Comparison of ENCODE assay signal across 8 mouse cellular contexts in the genomic region with DNA sequence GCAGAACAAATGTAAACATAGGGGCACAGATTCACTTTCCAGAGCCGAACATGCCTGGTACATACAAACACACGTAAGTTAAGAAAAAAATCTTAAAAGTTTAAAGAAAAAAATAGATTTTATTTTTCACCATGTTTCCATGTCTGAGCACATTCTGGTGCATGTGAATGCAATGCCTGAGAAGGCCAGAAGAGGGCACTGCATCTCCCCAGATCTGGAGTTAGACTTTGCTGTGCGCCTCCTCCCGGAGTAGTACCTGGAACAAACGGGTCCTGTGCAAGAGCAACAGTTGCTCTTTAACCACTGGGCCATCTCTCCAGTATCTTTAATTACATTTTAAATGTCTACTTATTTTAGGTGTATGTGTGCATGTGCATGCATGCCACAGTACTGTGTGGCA.
DNase-seq lines count a peak whose midpoint lies in the region; ATAC-seq lines count a peak whose summit lies in the region.

No protein-coding gene starts in this region.

- no peaks in the 10 kb centered on the region for H3K9me3 ChIP-seq in heart, embryonic 11.5 days (replicated peaks; ENCODE audit: control insufficient read depth, low read length)

- intact Hi-C loops in heart, postnatal 14 days (cut with DNase I) = no loop called here

- H3K36me3 ChIP-seq in heart, embryonic 11.5 days (ENCODE audit: control insufficient read depth, insufficient read depth, low read length) = no peaks in the 10 kb centered on the region

- no peak for ATAC-seq in heart, embryonic 11.5 days (replicated peaks; ENCODE audit: insufficient number of reproducible peaks, low FRiP score, low TSS enrichment)
- ATAC-seq in erythroblast, adult 5-6 weeks (replicated peaks; ENCODE audit: low FRiP score, poor library complexity, severe bottlenecking) = no peak

- H3K27ac ChIP-seq in heart, embryonic 11.5 days (ENCODE audit: low read depth, low read length) = no peak overlapping the region

- peak; percentile 9 to 26 for DNase-seq in heart, postnatal 14 days
- DNase-seq in A20 (ENCODE audit: low read depth, low spot score) (peak; percentile 1), MEL-GATA-1-ER (ENCODE audit: extremely low read depth, low read depth) (peak; percentile 16)
- DNase-seq in induced T-regulatory cell, adult 2 months (ENCODE audit: low read depth) = peak; percentile 53
- peak; percentile 34 for DNase-seq in naive thymus-derived CD4-positive, alpha-beta T cell, adult 2 months (ENCODE audit: low read depth)
- DNase-seq in frontal cortex, postnatal 25 days (ENCODE audit: low spot score in 2 of 2) = no peak

- no peaks in the 10 kb centered on the region for H3K27me3 ChIP-seq in heart, embryonic 11.5 days (ENCODE audit: control insufficient read depth, insufficient read depth, low read length)

- H3K4me3 ChIP-seq in heart, embryonic 11.5 days (ENCODE audit: low read depth, low read length) = no peak overlapping the region

- no peak overlapping the region for H3K9ac ChIP-seq in heart, embryonic 11.5 days (ENCODE audit: low read depth, low read length)

- H3K4me2 ChIP-seq in heart, embryonic 11.5 days = no peak overlapping the region

- WGBS in heart, embryonic 11.5 days (ENCODE audit: insufficient replicate concordance) = 73% methylated on average over 5 of the region's 5 CpGs

- no peaks in the 10 kb centered on the region for H3K4me1 ChIP-seq in heart, embryonic 11.5 days (ENCODE audit: control insufficient read depth, insufficient read depth, low read length)

Comparison
In these comparisons a context has a peak if more than half of its experiments do, and no peak if none do; other contexts are left out.
1. DNase-seq: peak in heart, postnatal 14 days (2 of 2), A20 (single experiment), MEL-GATA-1-ER (single experiment), induced T-regulatory cell, adult 2 months (single experiment) and naive thymus-derived CD4-positive, alpha-beta T cell, adult 2 months (single experiment); none in frontal cortex, postnatal 25 days (0 of 2).